Mouse (Mus musculus) kidney, postnatal 36 days (tissue): ENCODE data around the gene Plpp4.

Experiments used
- DNase-seq, 2 experiments: peaks; one replicate each; pipeline ENCODE4 v3.0.0; 2021 to 2022; ENCODE audit warnings: mixed read lengths in 2 of 2

Gene Plpp4

DNA sequence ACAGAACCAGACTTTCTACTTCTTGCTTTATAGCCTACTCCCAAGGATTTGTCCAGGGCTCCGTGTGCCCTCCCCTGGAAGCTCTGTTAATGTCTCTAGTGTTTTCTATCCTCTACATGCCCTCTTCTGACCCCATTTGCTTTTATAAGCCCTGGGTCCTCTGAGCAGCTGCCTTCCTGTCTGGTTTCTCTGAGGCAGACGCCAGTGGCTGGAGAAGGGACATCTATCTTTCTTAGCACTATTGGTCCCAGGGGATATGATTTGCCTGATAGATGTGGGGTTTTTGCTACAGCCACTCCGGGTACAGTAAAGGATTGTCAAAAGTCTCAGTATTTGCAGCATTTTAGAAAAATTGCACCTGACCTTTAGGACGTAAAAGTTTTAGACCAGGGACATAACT is 46.5 kb downstream of the Plpp4 start:
- DNase-seq: no peak

DNA sequence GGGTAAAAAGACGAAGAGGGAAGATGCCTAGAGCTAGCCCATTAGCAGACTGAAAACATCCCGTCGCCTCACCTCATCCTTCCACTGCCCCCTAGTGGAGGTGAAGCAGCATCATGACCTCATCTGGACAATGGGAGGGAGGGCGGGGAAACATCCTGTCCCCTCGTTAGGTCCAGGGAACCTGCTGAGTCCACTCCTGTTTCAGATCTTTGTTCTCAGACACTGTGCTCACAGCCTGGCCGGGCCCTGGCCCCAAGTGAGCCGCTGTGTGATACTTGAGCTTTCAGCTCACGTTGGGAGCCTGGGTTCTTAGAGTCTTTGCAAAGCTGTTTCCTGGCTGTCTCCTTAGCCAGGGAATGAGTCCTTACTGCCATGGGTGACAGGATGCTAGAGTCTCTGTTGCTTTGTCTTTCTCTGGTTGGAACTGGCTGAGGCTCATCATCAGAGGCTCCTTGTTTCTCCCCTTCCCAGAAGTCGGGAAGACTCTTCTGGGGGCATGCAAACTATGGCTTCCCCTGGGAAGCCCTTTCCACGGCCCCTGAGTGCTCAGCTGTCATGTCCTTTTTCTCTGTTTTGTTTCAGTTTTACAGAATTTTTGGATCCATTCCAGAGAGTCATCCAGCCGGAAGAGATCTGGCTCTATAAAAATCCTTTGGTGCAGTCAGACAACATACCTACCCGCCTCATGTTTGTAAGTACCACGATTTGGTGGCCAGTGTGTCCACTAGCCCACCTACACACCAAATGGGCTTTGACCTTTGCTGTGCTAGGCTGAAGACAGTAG is 50.4 kb downstream of the Plpp4 start:
- DNase-seq: peak; percentile 3 to 30

DNA sequence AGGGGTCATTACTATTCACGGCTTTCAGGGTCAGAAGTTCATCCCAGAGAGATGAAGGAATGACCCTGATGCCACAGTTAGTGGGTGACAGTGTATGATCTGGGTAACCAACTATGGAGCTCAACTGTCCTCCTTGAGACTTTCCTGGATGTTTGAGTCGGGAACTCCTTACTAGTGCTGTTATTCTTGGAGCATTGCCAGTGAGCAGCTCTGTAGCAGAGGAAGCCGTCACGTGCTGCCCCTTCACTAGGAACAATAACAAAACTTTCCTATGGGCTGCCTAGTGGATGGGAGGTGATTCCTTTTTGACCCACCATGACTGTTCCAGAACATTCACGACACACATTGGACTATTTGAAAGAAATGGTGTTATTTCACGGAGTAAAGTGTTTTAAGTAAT is 51.8 kb downstream of the Plpp4 start:
- DNase-seq: peak; percentile 3 to 14

DNA sequence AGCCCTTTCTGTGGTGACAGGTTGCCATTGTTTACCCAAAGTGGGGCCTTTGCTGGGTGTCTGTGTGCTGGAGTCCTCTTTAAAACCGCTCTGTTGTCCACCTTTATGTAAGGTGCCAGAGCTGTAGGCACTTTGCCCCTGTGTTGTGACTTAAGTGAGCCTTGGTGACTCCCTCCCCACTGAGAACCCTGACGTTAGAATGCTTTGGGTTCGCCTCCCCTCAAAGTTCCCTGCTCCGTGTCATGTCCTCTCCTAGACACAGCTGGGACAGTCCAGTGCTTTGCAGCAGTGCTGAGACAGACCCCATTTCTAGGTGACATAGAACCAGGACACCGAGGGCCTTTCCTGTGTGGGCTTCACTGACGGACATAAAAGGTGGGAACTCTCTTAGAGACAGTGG is 55.7 kb downstream of the Plpp4 start:
- DNase-seq: no peak

DNA sequence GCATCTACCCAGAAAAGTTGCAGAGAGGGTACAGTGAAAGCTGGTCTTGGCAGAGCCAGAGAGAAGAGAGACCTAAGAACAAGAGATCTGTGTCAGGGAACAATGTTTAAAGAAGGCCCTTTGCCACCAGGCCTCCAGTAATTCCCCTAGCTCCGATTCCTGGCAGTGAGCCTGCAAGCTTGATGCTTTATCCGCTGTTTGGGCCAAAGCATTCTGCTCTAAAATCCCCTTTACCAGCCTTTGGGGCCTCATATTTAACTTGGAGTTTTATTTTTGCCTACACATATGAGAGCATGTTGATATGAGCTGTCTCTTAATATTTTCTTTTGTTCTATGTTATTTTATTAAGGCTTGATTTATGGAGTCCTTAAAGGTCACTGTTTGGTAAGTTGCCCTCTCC is 57.1 kb downstream of the Plpp4 start:
- no peak for DNase-seq

GRCm38 (mm10) chr7:129340096-129340495 is 83.3 kb downstream of the Plpp4 start:
- no peak for DNase-seq

DNA sequence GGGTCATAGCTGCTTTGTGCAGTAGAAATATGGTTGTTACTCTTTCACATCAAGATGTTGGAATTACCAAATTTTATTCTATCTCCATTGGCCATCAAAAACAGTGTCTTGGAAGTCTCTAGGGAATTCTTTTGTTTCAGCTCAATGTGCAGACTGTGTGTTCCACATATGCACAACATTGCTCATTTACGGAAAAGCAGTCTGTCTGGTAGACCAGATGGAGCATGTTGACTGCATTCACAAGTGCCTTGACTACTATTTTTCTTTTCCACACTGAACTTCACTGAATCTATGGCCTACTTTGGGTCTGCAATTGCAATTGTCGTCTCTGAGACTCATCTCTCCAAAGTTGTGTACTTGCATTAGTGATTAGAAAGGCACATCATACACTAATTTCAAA is 98.7 kb downstream of the Plpp4 start:
- no peak for DNase-seq

GRCm38 (mm10) chr7:129375306-129375705 is 118.5 kb downstream of the Plpp4 start:
- DNase-seq: no peak

- no peak for DNase-seq
Observed at GRCm38 (mm10) chr7:129385149-129385548, 128.3 kb downstream of the Plpp4 start.

DNA sequence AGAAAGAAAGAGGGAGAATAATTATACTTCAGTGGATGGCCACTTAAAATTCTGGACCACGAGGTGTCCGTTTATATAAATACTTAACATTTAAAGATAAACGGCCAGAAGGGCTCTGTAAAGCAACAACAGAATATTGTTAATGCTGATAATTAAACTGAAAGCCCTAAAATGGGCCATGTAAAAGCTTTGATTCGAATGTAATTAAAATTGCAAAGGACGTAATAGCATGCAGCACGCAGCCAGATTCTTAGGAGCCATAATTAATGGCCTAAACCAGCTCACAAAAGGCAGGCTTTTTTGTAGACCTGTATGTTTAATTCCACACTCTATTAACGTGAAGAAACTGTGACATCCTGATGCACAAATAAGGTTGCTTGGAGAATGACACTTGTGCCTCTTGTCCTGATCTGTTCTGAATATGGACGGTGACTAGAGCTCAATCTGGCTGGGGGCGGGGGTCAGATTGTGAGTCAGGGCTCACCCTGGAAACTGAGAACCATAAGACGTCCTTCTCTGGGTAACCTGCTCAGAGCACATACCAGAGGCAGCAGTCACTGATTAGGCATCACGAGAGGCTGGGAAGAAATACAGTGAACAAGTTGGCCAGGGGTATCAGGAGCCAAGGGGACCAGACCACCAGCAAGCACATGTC is 136.1 kb downstream of the Plpp4 start:
- DNase-seq: no peak

DNA sequence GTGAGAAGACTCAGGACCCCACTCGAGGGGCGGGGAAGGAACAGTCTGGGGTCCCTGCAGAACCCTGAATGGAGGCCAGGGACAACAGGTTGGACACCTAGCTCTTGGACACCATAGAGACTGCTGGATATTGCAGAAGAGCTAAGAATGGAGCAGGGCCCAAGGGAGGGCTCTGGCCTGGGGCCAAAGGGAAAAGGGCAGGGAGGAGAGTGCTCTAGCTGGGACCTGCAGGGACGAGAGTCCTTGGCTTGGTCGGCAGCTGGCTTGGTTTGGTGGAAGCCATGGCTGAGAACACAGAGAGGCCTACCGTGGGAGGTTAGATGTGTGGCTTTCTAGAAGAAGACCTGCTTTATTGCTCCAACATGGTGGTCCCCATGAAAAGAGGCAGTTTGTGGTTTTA is 139.7 kb downstream of the Plpp4 start:
- DNase-seq: no peak

- DNase-seq: no peak
Observed at GRCm38 (mm10) chr7:129399071-129399470, 142.2 kb downstream of the Plpp4 start.

GRCm38 (mm10) chr7:129402695-129403364 is 146.0 kb downstream of the Plpp4 start:
- no peak for DNase-seq

GRCm38 (mm10) chr7:129406069-129406468 is 149.2 kb downstream of the Plpp4 start:
- no peak for DNase-seq

DNA sequence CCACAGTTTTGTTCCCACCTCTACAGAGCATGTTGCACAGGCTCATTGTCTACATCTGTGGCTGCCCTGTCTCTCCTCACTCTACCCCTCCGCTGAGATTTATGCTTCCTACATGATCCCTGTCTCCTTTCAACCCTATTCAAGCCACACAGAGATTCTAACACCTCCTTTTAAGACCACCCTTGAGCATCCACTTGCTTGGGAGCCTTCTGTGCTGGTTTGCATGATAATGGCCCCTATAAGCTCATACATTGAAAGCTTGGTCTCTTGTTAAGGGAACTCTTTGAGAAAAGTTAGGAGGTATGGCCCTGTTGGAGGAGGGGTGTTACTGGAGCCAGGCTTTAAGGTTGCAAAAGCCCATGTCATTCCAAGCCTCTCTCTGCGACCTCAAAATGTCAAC is 155.9 kb downstream of the Plpp4 start:
- DNase-seq: no peak

- DNase-seq: no peak
Observed at GRCm38 (mm10) chr7:129415179-129415578, 158.3 kb downstream of the Plpp4 start.

GRCm38 (mm10) chr7:129421181-129421580 is 164.3 kb downstream of the Plpp4 start:
- DNase-seq: no peak

- peak in 1 of 2 experiments; percentile 60 for DNase-seq
Observed at GRCm38 (mm10) chr7:129425554-129425953, 168.7 kb downstream of the Plpp4 start.

GRCm38 (mm10) chr7:129428794-129429193 is 172.0 kb downstream of the Plpp4 start:
- no peak for DNase-seq

DNA sequence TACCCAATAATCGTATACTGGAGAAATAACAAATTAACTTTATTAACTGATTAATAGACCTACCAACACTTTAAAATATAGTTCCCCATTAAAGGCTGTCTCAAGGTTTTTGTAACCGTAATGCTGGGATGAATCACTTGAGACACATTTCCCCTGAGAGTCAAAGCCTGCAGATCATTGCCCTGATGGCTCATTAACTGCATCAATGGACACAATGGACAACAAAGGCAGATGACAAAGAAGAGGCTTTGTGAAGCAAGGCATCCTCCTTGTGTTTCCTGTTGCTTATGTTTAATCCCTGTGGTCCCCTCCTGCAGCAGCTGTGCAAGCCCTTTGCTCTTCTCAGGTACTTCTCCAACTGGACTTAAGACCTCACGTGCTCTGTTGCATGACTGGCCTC is 173.1 kb downstream of the Plpp4 start:
- peak in 1 of 2 experiments; percentile 4 for DNase-seq
